Mouse (Mus musculus) layer of hippocampus, postnatal 10 days (tissue): ENCODE measurements around the gene Epha7. TPM values are rescaled to one million over a fixed set of nuclear protein-coding genes. Genes with fewer than 3 reads are reported as not detected.

Experiments
- DNase-seq, 2 experiments: peaks; one replicate each; pipeline ENCODE4 v3.0.0; 2021; ENCODE audit warnings: low spot score in 2 of 2
- long read RNA-seq: library from polyadenylated mRNA; stranded (forward); transcript quantifications from one replicate; pipeline ENCODE4 v2.0.0, GENCODE M21; 2023
- total RNA-seq, 2 experiments: library from RNA; stranded (reverse); gene quantifications; 2 replicates each; pipeline ENCODE4 v1.2.3; 2021

Epha7 gene
- 100 to 1,000 TPM; 145 to 147 TPM for total RNA-seq
- long read RNA-seq, full-length matches to known transcripts: 93 of 116 reads
- long read RNA-seq, partial matches to known transcripts: 5 of 116 reads
- long read RNA-seq, other reads (novel, unspliced or antisense): 18 of 116 reads

DNA sequence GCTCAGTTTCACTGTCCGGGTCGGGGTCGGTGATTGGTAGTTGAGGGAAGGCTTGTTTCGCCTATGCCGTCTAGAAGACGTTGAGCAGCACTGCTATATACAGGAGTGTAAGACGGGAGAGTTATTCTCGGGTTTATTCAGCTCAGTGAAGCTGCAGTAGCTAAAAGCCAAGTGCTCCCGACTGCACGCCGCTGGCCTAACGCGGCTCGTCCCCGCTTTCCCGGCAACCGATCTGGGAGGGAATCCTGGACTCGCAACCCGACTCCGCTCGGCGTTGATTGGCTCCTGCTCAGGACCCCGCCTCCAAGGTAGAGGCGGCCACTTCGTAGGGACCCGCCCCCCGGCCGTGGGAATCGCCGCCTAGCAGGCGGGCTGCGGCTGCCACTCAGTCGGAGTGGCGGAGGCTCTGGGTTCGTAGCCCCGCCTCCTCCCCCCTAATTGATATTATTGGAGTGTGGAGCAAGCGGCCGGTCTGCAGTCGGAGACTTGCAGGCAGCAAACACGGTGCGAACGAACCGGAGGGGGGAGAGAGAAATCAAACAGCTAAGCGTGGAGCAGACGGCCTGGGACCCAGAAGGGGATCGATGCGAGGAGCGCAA is at the start of gene Epha7:
Epha7 (plus strand) TSS at position 441 of the 599 bp plus-strand sequence.
- DNase-seq: peak; percentile 94 to 97

DNA sequence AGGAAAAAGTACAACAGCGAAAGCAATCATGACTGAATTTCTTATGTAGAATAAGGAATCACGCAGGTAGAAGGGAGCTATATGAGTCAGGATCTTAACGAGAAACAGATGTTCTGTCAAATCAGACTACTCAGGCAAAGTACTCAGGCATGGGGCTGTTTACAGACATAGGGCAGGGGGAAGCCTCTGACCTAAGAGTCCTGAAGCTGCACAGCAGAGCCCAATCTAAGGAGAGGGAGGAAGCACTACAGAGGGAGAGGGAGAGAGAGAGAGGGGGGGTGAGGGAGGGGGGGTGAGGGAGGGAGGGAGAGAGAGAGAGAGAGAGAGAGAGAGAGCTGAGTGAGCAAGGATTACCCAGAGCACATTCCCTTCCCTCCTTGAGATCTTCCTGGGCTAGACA is 29.0 kb upstream of the Epha7 start:
- DNase-seq: no peak

DNA sequence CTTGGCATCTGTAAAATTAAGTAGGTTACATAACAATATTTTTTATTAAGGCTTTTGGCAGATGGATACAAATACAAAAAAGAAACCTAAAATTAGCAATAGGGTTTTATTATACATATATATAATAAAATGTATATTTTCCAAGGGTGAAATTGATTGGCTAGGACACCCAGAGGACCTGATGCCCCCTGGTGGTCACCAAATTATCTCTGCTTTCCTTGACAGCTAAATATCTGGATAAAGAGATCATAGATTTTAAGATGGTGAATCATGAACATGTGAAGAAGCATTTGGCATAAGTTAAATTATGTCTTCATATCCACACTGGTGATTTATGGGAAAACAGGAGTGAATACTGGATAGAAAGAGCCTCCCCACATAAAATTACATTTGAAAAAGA is 4.1 kb upstream of the Epha7 start:
- peak; percentile 32 to 38 for DNase-seq

DNA sequence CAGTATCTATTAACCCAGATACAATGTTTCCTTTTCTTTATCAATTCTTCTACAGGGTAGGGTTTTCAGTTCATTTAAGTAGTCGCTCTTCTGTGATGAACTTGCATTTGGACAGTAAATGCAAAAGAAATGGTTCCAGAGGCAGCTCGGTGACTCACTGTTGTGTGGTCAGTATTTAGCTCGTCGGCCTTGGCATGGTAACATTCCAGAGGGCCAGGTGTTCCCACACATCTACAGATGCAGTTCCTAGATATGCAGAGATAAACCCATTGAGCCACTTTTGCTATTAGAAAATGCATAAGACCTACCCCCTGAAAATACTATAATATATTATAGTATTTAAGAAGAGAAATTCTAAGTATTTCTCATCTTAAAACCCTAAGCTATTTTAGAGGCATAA is 3.2 kb upstream of the Epha7 start:
- DNase-seq: no peak

DNA sequence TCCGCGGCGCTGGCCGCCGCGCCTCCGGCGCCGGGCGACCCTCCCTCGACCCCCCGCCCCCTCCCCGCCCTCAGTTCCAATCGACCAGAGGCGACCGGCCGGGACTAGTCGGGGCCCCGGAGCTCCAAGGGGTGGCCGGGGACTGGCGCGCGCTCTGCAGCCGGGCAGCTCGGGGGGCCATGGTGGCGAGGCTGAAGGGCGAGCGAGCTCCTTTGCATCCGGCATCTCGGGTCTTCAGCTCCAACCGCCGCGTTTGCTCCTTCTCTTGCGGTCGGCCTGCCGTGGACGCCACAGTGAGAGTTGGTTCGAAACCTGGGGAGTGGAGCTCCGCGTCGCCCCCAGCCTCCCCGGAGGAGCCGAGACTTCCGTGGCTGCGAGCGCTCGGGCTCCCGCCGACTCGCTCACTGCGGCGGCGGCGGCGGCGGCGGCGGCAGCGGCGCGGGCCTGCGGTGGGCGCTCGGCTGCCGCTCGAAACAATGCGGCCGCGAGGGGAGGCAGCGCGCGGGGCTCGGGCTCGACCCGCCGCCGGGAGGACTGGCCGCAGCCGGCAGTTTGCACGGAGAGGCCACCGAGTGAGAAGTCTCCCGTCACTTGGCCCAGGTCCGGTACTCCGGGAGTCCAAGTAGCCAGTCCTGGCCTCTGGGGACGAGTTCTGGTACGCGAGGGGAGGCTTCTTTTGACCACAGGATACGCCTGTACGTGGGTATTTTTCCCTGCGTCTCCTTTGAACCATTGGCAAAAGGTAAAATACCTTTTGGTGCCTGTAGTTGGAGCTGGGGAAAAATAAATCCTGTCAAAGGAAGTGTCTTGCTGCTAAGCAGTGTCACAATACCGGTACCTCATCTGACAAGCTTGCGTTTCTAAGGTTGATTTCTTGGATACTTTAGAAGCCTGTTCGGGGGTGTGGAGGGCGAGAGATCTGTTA is 882 bp downstream of the Epha7 start:
- peak; percentile 54 to 65 for DNase-seq

DNA sequence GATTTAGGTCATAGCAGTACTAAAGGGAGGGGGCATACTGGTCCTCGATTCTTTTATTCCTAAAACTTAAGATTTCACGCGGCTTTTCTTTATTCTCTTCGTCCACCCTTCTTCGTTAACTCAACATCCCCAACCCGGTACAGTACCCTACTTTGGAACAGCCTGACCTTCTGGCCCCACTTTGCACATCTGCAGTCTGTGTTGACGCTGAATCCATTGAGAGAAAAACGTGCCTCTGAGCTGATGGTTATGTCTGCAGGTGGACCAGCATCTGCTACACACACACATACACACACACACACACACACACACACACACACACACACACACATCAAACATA is 1.5 kb downstream of the Epha7 start:
- no peak for DNase-seq

DNA sequence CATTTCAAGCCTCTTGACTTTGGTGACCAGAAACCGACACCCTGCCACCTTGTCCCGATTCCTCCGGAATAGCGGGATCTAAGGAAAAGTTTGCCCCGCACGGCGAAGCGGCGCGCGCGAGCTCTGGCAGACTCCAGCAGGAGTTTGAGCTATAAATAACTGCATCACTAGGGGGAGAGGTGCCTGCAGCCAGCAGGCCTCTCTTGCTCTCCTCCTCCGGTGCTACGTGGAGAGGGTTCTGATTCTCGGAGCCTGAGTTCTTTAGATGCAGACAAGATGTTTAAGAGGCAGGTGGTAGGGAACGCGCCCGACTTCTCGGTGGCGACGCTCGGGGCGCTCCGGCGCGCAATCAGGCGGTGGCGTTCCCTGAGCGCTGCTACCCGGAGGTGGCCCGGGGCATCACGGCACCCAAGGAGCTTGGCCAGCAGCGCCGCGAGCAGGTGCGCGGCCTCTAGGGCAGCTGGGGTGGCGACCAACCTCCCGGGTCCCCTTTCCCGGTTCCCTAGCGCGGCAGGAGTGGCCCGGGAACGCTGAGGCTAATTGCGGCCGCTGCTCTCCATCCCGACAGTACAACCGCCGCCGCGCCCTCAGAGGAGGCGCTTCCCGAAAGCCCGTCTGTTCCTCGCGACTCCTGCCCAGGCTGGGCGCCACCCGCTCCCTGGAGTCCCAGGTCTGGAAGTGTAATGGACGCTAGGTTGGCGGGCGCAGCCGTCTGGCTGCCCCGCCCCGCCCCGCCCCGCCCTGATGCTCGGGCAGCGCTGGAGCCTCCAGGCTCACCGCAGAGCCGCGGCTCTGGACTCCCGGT is 2.1 kb downstream of the Epha7 start:
- DNase-seq: peak; percentile 54 to 69

DNA sequence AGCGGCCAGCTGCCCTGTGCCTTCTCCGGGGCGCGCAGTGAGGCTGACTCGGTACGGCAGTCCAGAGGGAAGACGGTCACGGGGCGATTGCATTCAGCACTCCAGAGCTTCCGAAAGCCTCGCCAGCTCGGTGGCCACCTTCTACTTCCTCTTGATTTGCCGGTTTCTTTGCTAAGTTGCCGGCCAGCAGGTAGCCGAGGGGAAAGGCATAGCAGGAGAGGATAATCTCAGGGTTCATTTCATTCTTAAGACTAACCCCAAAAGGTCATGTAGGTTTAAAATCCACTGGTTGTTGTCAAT is 2.6 kb downstream of the Epha7 start:
- peak; percentile 42 to 54 for DNase-seq

DNA sequence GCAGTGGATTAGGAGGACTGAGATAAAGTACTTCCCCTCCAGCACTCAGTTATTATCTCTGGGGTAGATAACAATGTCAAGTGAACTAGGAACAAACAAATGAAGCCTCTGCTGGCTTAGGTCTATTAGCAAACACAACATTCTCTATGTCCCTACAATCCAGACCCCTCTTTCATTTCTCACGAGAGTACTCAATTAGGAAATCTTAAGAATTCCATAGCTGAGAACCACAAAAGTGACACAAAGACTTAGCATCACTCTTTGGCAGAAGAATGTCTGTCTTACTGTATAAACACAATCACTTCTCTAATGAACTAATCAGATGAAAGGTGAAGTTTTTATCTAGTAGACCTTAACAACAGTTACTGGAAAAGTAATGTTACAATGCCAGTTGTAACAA is 10.7 kb downstream of the Epha7 start:
- no peak for DNase-seq

DNA sequence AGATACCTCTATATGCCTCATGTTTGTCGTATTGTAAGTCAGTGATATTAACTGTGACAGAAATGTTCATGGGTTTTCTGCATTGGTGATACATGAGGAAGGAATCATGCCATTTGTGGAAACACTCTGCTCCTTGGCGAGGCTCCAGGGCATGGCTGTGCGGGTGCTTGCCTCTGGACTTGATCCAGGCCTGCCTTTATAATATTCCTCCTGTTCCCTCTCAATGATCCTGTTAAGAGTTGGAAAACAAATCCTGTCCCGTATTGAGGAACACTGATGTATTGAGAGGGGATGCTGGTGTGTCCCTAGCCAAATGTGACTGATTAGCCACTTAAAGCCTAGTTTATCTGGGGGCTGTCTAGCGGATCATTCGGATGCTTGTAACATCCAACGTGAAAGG is 11.7 kb downstream of the Epha7 start:
- DNase-seq: peak; percentile 44 to 54

DNA sequence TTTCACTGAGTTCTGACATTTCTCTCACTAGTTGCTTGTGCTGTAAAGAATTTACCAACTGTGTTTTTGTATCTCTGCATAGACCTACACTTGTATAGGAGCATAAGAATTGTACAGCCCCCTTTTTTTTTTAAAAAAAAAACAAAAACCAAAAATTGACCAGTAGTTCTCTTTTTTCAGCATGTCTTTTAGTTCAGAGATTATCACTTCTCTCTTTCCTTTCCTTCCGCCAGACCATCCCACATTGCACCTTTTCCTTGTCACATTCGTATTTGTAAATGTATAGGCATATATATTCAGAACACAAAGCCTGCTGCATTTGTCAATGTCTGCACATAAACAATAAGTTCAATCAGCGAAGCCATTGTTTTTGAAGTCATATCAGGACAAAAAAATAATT is 24.7 kb downstream of the Epha7 start:
- no peak for DNase-seq

DNA sequence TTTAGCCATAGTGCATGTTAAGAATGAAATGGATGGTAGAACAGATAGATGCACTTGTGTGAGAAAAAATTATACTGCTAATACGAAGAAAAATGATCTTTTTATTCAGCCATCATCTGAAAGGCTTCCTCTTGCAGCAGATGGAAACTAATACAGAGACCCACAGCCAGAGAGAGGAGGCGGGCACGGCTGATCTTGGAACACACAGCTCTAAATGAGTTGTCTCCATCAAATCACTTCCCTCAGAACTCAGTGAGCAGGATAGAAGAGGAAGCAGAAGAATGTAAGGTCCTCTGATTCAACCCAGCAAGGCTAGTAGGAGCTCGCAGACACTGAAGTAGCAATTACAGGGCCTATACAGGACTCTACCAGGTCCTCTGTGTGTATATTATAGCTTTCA is 33.4 kb downstream of the Epha7 start:
- no peak for DNase-seq

DNA sequence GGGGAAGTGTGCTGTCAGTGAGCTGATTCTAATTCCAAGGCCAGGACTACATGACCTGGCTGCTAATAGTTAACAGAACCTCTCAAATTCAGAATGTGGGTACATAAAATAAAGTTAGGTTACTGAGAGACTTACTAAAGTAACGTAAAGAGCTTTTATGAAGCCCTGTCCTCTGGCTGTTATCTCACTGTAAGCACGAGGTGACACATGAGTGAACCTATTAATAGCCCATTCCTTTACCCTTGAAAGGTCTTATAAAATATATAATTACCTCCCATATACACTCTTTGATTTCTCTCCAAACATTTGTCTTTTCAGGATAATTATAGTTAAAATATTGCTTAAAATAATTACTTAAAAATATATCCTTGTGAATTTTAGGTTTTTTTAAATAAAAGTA is 37.5 kb downstream of the Epha7 start:
- DNase-seq: no peak

DNA sequence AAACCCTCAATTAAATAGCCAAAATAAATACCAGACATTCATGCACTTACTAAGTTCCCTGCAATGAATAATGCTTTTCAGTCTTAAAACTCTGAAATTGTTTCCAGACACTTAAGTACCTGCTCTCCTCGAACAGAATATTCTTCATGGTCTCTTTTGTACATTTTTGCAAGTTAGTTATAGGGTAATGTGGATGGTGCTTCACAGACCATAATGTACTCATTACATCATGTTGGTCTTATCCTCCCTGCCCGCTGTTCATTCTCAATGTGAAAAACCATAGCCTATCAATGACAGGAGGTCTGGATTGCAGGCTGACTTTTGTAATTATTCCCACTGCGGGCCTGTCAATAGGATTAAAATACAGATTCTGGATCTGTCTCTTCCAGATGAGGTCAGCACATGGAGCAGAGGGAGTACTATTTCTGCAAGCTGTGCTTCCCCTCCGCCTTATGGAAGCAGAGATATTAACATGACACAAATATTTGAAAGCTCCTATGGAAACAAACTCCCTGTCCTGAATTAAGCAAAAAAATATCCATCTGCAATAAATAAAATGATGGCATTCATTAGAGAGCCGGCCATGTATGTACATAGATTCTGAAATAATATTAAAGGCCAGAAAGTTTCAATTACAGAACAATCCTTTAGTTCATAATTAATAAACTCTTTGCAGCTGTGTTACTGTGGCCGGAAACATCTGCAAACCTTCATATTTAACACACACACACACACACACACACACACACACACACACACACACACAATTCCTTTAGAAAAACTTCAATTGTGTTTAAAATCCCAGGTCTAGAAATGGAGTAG is 50.1 kb downstream of the Epha7 start:
- no peak for DNase-seq

DNA sequence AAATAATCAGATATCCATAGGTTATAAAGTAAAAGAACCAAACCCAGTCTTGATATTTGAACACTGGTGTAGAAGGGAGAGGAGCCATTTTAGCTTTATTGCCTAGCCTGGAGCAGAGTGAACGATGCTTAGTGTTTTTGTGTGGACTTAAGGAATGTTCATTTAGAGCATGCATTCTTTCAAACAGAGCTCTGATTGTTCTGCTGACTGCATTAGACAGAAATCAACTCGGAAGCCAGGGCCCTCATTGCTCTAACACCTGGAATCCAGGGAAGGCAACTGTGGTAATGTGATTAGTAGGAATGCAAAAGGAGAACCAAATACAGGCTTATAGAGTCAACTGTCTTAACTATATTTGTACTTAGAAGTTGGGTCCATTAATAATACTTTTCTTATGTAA is 53.5 kb downstream of the Epha7 start:
- DNase-seq: no peak

DNA sequence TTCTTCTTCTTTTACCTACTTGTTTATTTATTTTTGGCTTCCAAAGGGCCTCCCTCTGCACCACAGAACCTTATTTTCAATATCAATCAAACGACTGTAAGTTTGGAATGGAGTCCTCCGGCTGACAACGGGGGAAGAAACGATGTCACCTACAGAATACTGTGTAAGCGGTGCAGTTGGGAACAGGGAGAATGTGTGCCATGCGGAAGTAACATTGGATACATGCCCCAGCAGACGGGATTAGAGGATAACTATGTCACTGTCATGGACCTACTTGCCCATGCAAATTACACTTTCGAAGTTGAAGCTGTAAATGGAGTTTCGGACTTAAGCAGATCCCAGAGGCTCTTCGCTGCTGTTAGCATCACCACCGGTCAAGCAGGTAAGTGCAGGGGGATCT is 58.7 kb downstream of the Epha7 start:
- DNase-seq: no peak

DNA sequence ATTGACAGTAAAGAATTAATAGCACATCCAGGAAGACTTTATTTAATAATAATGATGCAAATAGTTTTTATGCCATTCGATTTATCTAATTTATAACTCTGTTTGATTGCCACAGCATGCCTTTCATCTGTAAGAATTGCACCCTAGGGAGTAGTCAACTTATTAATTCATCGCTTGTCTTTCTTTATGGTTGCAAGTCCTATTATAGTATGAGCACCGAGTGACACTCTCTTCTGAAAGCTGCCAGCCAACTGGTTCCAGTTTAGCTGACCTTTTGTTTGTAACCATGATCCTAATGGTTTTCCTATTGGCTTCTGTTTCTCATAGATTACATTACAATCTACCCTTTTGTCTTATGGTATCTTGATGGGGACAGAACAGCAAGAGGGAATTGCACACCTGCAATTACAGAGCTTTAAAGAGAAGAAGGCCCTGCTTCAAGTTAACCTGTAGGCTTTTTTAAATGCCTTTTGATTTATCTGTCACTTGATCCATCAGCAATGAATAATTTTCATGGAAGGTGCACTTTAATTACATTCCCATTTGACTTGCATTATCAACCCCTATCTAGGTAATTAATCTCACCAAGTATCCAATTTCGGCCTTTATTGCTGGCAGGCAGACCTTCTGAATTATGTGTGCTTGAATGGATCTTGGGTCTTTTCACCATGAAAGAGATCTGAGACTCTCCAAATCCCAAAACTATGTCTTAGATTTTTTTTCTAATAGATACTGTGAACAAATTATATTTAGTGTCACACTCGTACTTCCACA is 68.5 kb downstream of the Epha7 start:
- DNase-seq: no peak

DNA sequence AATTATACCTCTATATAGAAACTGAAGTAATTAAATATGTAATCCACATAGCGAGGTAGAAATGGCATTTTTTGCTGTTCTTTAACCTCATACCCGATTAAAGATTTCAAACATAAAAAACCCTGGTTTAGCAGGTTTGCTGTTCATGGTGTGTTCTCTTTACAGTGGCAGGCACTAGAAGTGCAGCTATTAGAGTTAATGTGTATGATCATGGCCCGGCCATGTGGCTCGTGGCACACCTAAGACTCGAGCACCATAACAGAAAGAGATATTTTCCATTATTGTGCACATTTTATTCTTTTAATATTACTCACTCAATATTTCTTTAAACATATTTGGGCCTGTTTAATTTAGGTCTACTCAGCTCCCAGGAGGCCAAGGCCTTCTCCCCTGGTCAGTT is 76.7 kb downstream of the Epha7 start:
- no peak for DNase-seq

DNA sequence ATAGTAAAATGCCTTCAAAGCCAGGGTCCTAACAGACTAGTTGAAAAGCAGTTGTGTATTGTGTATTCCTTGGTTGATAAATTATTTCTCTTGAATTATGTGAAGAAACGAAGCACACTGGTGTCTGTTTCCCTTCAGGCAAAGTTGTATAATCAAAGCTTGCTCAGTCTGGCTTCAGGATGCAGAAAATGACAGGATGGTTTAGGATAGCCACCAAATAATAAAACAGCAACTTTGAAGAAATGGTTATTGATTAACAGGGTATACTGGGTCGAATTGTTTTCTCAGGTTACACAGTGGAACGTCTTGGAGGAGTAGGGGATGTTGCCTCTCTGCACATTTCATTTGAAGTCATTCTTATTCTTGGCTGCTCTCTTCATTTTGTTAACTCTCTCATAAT is 77.2 kb downstream of the Epha7 start:
- DNase-seq: no peak

DNA sequence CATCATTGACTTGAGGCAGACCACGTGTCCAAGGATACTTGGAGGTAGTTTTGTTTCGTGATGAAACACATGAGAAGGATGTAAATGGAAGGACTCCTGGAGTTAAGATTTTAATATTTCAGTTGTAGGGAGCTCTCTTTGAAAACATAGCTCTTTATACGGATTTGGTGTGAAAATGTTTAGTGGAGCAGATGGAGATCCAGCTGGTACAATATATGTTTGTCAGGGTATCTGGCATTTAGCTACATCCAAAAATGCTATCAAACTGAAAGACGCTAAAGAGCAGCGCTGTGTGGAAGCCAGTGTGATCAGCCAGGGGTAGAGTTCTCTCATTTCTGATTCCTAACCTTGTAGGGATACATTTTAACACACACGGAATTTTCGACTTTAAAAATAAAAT is 82.5 kb downstream of the Epha7 start:
- no peak for DNase-seq
